Mouse (Mus musculus) liver, adult 2 months (tissue): ENCODE measurements around the gene Abcb9. TPM values are rescaled to one million over a fixed set of nuclear protein-coding genes. Genes with fewer than 3 reads are reported as not detected.

ENCODE experiments used
- DNase-seq: peaks from one replicate; pipeline ENCODE4 v3.0.0-alpha.2; 2011; ENCODE audit warnings: low read depth, low spot score; ENCODE audit errors: extremely low read depth
- H3K27ac ChIP-seq: fragments of 200-500 bp; replicated peaks from 2 replicates; pipeline ENCODE4 v1.5.1; 2012; ENCODE audit warnings: low read depth, mild to moderate bottlenecking, control low read depth, inconsistent platforms, low read length; ENCODE audit not compliant: insufficient read depth
- H3K27me3 ChIP-seq: fragments of 200-500 bp; 2 replicates; pipeline ENCODE4 v1.6.1; 2012; ENCODE audit warnings: mild to moderate bottlenecking, moderate library complexity, low read length, inconsistent platforms; ENCODE audit not compliant: control insufficient read depth, insufficient read depth
- H3K36me3 ChIP-seq: fragments of 200-500 bp; 2 replicates; pipeline ENCODE4 v1.6.1; 2012; ENCODE audit warnings: low read length, inconsistent platforms; ENCODE audit not compliant: control insufficient read depth, insufficient read depth
- H3K4me1 ChIP-seq: fragments of 200-500 bp; 2 replicates; pipeline ENCODE4 v1.6.1; 2011; ENCODE audit warnings: low read length; ENCODE audit not compliant: control insufficient read depth, insufficient read depth
- H3K4me3 ChIP-seq: fragments of 200-500 bp; 2 replicates; pipeline ENCODE4 v1.5.1; 2011; ENCODE audit warnings: low read depth, mild to moderate bottlenecking, control low read depth, low read length, moderate library complexity; ENCODE audit not compliant: insufficient read depth
- H3K79me2 ChIP-seq: fragments of 200-500 bp; 2 replicates; pipeline ENCODE4 v1.6.1; 2012; ENCODE audit warnings: inconsistent platforms, mild to moderate bottlenecking, low read length, moderate library complexity; ENCODE audit not compliant: control insufficient read depth, insufficient read depth
- H3K9ac ChIP-seq: fragments of 200-500 bp; 2 replicates; pipeline ENCODE4 v1.6.1; 2012; ENCODE audit warnings: low read depth, mild to moderate bottlenecking, control low read depth, inconsistent platforms, low read length
- CTCF ChIP-seq: fragments of 200-500 bp; IDR thresholded peaks from 2 replicates; pipeline ENCODE4 v1.5.1; 2011; ENCODE audit warnings: low read depth, low read length, control low read depth
- POLR2A ChIP-seq: fragments of 200-500 bp; IDR thresholded peaks from 2 replicates; pipeline ENCODE4 v1.6.1; 2011; ENCODE audit warnings: low read length, control low read depth; ENCODE audit not compliant: insufficient read depth; ENCODE audit errors: extremely low read depth
- WGBS: fragments of 180-500 bp; shearing (Covaris S2); methylation state at CpG from one replicate; pipeline ENCODE4 v1.1.7; 2018; 5-methylcytosine and 5-hydroxymethylcytosine counted together
- polyA plus RNA-seq: library from polyadenylated mRNA; depleted of rRNA; stranded (reverse); fragments of >200 nt; gene quantifications from 2 replicates; pipeline ENCODE4 v1.2.3, GENCODE M21; 2012
- total RNA-seq: library from RNA; depleted of rRNA; stranded (reverse); fragments of >200 nt; gene quantifications from 2 replicates; pipeline ENCODE4 v1.2.3, GENCODE M21; 2014

The Abcb9 gene
- total and polyA plus RNA-seq, 2 experiments = 0.74 to 2.4 TPM

- Histone ChIP-seq H3K9ac (no peak overlapping the region), H3K27me3 (no peaks in the 10 kb centered on the region), H3K4me3 (no peak overlapping the region), H3K4me1 (peaks cover 52% of the 10 kb centered on the region), H3K27ac (no peak overlapping the region), H3K36me3 (no peaks in the 10 kb centered on the region), H3K79me2 (peaks cover 54% of the 10 kb centered on the region)
- DNase-seq = peak; percentile 68
- 77% methylated on average over 9 of the region's 9 CpGs for WGBS
- TF ChIP-seq POLR2A (no peak), CTCF (no peak)
These were observed 76.9 kb downstream of the Abcb9 start for GRCm38 (mm10) chr5:124018651-124019050.

GRCm38 (mm10) chr5:124017941-124018340 is 77.7 kb downstream of the Abcb9 start:
- TF ChIP-seq POLR2A (no peak), CTCF (no peak)
- Histone ChIP-seq H3K4me1 (peaks cover 56% of the 10 kb centered on the region), H3K79me2 (peaks cover 56% of the 10 kb centered on the region), H3K36me3 (no peaks in the 10 kb centered on the region), H3K4me3 (no peak overlapping the region), H3K27ac (no peak overlapping the region), H3K27me3 (no peaks in the 10 kb centered on the region), H3K9ac (no peak overlapping the region)
- DNase-seq = no peak
- WGBS = 65% methylated on average over 9 of the region's 9 CpGs

DNA sequence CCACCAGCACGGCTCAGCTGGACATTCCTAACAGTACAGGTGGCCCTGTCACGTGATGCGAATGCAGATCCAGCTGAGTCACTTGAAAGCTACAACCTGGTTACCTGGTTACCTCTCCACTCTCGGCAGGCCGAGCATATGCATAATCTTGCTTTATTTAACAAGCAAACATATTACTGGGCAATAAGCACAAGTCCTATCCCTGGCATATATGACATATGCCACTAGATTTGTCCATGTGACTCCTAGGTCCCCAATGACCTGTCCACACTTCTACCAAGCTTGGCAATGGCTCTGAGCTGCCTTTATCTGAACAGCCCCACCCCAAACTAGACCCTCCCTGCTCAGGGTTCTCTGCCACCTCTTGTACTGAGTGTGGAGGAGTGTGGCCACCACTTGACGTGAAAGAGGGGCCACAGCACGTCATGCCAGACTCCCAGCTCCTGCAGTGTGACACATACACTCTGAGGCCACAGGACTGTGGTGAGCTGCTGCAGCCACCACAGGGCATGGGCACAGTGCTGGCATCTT is 79.2 kb downstream of the Abcb9 start:
- Histone ChIP-seq H3K79me2 (peaks cover 68% of the 10 kb centered on the region), H3K27me3 (no peaks in the 10 kb centered on the region), H3K4me3 (no peak overlapping the region), H3K9ac (0 out of 2 replicates have a peak overlapping the region, but pooled peaks have one; percentile 15), H3K4me1 (peaks cover 62% of the 10 kb centered on the region), H3K36me3 (no peaks in the 10 kb centered on the region), H3K27ac (no peak overlapping the region)
- TF ChIP-seq POLR2A (no peak), CTCF (no peak)
- DNase-seq = no peak
- WGBS = 63% methylated on average over 7 of the region's 7 CpGs

GRCm38 (mm10) chr5:124015727-124016126 is 79.9 kb downstream of the Abcb9 start:
- Histone ChIP-seq H3K4me3 (no peak overlapping the region), H3K27ac (no peak overlapping the region), H3K79me2 (peaks cover 69% of the 10 kb centered on the region), H3K9ac (no peak overlapping the region), H3K36me3 (no peaks in the 10 kb centered on the region), H3K27me3 (no peaks in the 10 kb centered on the region), H3K4me1 (peaks cover 60% of the 10 kb centered on the region)
- no peak for TF ChIP-seq POLR2A
- no peak for TF ChIP-seq CTCF
- WGBS = 31% methylated on average over 2 of the region's 2 CpGs
- peak; percentile 53 for DNase-seq

- Histone ChIP-seq H3K4me1 (peaks cover 52% of the 10 kb centered on the region), H3K27me3 (no peaks in the 10 kb centered on the region), H3K79me2 (peaks cover 64% of the 10 kb centered on the region), H3K36me3 (no peaks in the 10 kb centered on the region; the same call in 1 of the 2 replicates), H3K4me3 (no peak overlapping the region), H3K9ac (no peak overlapping the region), H3K27ac (0 out of 2 replicates have a peak overlapping the region, but pooled peaks have one; percentile 0)
- peak; percentile 65 for DNase-seq
- TF ChIP-seq POLR2A = no peak
- no peak for TF ChIP-seq CTCF
- WGBS = 22% methylated on average over 11 of the region's 11 CpGs
These were observed 80.8 kb downstream of the Abcb9 start for GRCm38 (mm10) chr5:124014791-124015251.

GRCm38 (mm10) chr5:124014180-124014579 is 81.4 kb downstream of the Abcb9 start:
- H3K27ac ChIP-seq = 0 out of 2 replicates have a peak overlapping the region, but pooled peaks have one; percentile 0
- no peak overlapping the region for H3K4me3 ChIP-seq
- H3K27me3 ChIP-seq = no peaks in the 10 kb centered on the region
- no peak overlapping the region for H3K9ac ChIP-seq
- no peaks in the 10 kb centered on the region; the same call in 1 of the 2 replicates for H3K36me3 ChIP-seq
- TF ChIP-seq CTCF = no peak
- TF ChIP-seq POLR2A = no peak
- DNase-seq = no peak
- WGBS = 81% methylated on average over 3 of the region's 3 CpGs
- peaks cover 48% of the 10 kb centered on the region for H3K4me1 ChIP-seq
- H3K79me2 ChIP-seq = peaks cover 64% of the 10 kb centered on the region
